Mouse (Mus musculus): ENCODE measurements around the gene Emilin2.

GRCm38 (mm10) chr17:71256806-71257536, 54.8 kb downstream of the Emilin2 start:
- no peak for TF ChIP-seq CTCF (IDR thresholded peaks at IDR 0.05; ENCODE audit: borderline replicate concordance, extremely low read depth, insufficient read depth, insufficient read length)
- TF ChIP-seq POLR2A (IDR thresholded peaks at IDR 0.05; ENCODE audit: borderline replicate concordance, extremely low read depth, insufficient read depth, insufficient read length, poor library complexity, severe bottlenecking), result no peak
